Mouse (Mus musculus): Measurements from ENCODE around the gene Mtmr3. TPM values are rescaled to one million over a fixed set of nuclear protein-coding genes. Genes with fewer than 3 reads are reported as not detected.

The Mtmr3 gene
- total and polyA plus RNA-seq, 2 experiments: 12.4 to 19.4 TPM

GRCm38 (mm10) chr11:4522142-4522664, 72.5 kb downstream of the Mtmr3 start:
- DNase-seq (ENCODE audit: extremely low read depth, low read depth, low spot score): no peak
- H3K9ac ChIP-seq (ENCODE audit: low read depth, low read length): no peak overlapping the region
- H3K4me1 ChIP-seq (ENCODE audit: control insufficient read depth, insufficient read depth, low read length): peaks cover 5% of the 10 kb centered on the region; the same call in 1 of the 2 replicates
- H3K27ac ChIP-seq (replicated peaks; ENCODE audit: insufficient read depth, low read depth, low read length): no peak overlapping the region
- 86% methylated on average over 6 of the region's 6 CpGs for WGBS
- TF ChIP-seq CTCF (IDR thresholded peaks at IDR 0.05; ENCODE audit: low read depth, low read length) (no peak), POLR2A (IDR thresholded peaks at IDR 0.05; ENCODE audit: extremely low read depth, insufficient read depth, low read length) (no peak)
- H3K79me2 ChIP-seq (ENCODE audit: control insufficient read depth, insufficient read depth, low read length): peaks cover 2% of the 10 kb centered on the region; the same call in 1 of the 2 replicates
- H3K36me3 ChIP-seq (ENCODE audit: control insufficient read depth, insufficient read depth, low read length): peaks cover 46% of the 10 kb centered on the region
- no peaks in the 10 kb centered on the region for H3K27me3 ChIP-seq (ENCODE audit: control insufficient read depth, insufficient read depth, low read length)
- no peak overlapping the region for H3K4me3 ChIP-seq (ENCODE audit: insufficient read depth, low read depth, low read length)

- H3K36me3 ChIP-seq (ENCODE audit: control insufficient read depth, insufficient read depth, low read length): peaks cover 37% of the 10 kb centered on the region
- no peak overlapping the region for H3K27ac ChIP-seq (replicated peaks; ENCODE audit: insufficient read depth, low read depth, low read length)
- no peaks in the 10 kb centered on the region for H3K27me3 ChIP-seq (ENCODE audit: control insufficient read depth, insufficient read depth, low read length)
- TF ChIP-seq POLR2A (IDR thresholded peaks at IDR 0.05; ENCODE audit: extremely low read depth, insufficient read depth, low read length) (no peak), CTCF (IDR thresholded peaks at IDR 0.05; ENCODE audit: low read depth, low read length) (no peak)
- WGBS: 91% methylated on average over 7 of the region's 7 CpGs
- no peak overlapping the region for H3K4me3 ChIP-seq (ENCODE audit: insufficient read depth, low read depth, low read length)
- DNase-seq (ENCODE audit: extremely low read depth, low read depth, low spot score): no peak
- peaks cover 5% of the 10 kb centered on the region; the same call in 1 of the 2 replicates for H3K4me1 ChIP-seq (ENCODE audit: control insufficient read depth, insufficient read depth, low read length)
- no peak overlapping the region for H3K9ac ChIP-seq (ENCODE audit: low read depth, low read length)
- H3K79me2 ChIP-seq (ENCODE audit: control insufficient read depth, insufficient read depth, low read length): peaks cover 2% of the 10 kb centered on the region; the same call in 1 of the 2 replicates
Observed at GRCm38 (mm10) chr11:4518981-4519380, 75.7 kb downstream of the Mtmr3 start.

GRCm38 (mm10) chr11:4507421-4507820, 87.2 kb downstream of the Mtmr3 start:
- no peak overlapping the region for H3K27ac ChIP-seq (replicated peaks; ENCODE audit: insufficient read depth, low read depth, low read length)
- H3K4me1 ChIP-seq (ENCODE audit: control insufficient read depth, insufficient read depth, low read length): no peaks in the 10 kb centered on the region
- H3K4me3 ChIP-seq (ENCODE audit: insufficient read depth, low read depth, low read length): no peak overlapping the region
- peaks cover 46% of the 10 kb centered on the region for H3K36me3 ChIP-seq (ENCODE audit: control insufficient read depth, insufficient read depth, low read length)
- DNase-seq (ENCODE audit: extremely low read depth, low read depth, low spot score): no peak
- H3K9ac ChIP-seq (ENCODE audit: low read depth, low read length): no peak overlapping the region
- TF ChIP-seq CTCF (IDR thresholded peaks at IDR 0.05; ENCODE audit: low read depth, low read length) (no peak), POLR2A (IDR thresholded peaks at IDR 0.05; ENCODE audit: extremely low read depth, insufficient read depth, low read length) (no peak)
- 84% methylated on average over 2 of the region's 2 CpGs for WGBS
- no peaks in the 10 kb centered on the region; the same call in 1 of the 2 replicates for H3K79me2 ChIP-seq (ENCODE audit: control insufficient read depth, insufficient read depth, low read length)
- H3K27me3 ChIP-seq (ENCODE audit: control insufficient read depth, insufficient read depth, low read length): no peaks in the 10 kb centered on the region

- Histone ChIP-seq H3K4me3 (ENCODE audit: insufficient read depth, low read depth, low read length) (no peak overlapping the region), H3K4me1 (ENCODE audit: control insufficient read depth, insufficient read depth, low read length) (no peaks in the 10 kb centered on the region), H3K9ac (ENCODE audit: low read depth, low read length) (no peak overlapping the region), H3K79me2 (ENCODE audit: control insufficient read depth, insufficient read depth, low read length) (no peaks in the 10 kb centered on the region; the same call in 1 of the 2 replicates), H3K27me3 (ENCODE audit: control insufficient read depth, insufficient read depth, low read length) (no peaks in the 10 kb centered on the region), H3K27ac (replicated peaks; ENCODE audit: insufficient read depth, low read depth, low read length) (no peak overlapping the region), H3K36me3 (ENCODE audit: control insufficient read depth, insufficient read depth, low read length) (peaks cover 54% of the 10 kb centered on the region)
- 93% methylated on average over 2 of the region's 2 CpGs for WGBS
- TF ChIP-seq CTCF (IDR thresholded peaks at IDR 0.05; ENCODE audit: low read depth, low read length) (no peak), POLR2A (IDR thresholded peaks at IDR 0.05; ENCODE audit: extremely low read depth, insufficient read depth, low read length) (no peak)
- DNase-seq (ENCODE audit: extremely low read depth, low read depth, low spot score): no peak
Observed at GRCm38 (mm10) chr11:4506486-4506885, 88.2 kb downstream of the Mtmr3 start.

- no peak for TF ChIP-seq POLR2A (IDR thresholded peaks at IDR 0.05; ENCODE audit: extremely low read depth, insufficient read depth, low read length)
- no peak for TF ChIP-seq CTCF (IDR thresholded peaks at IDR 0.05; ENCODE audit: low read depth, low read length)
- Histone ChIP-seq H3K4me1 (ENCODE audit: control insufficient read depth, insufficient read depth, low read length) (no peaks in the 10 kb centered on the region), H3K27ac (replicated peaks; ENCODE audit: insufficient read depth, low read depth, low read length) (no peak overlapping the region), H3K9ac (ENCODE audit: low read depth, low read length) (no peak overlapping the region), H3K27me3 (ENCODE audit: control insufficient read depth, insufficient read depth, low read length) (no peaks in the 10 kb centered on the region), H3K36me3 (ENCODE audit: control insufficient read depth, insufficient read depth, low read length) (peaks cover 60% of the 10 kb centered on the region), H3K4me3 (ENCODE audit: insufficient read depth, low read depth, low read length) (no peak overlapping the region), H3K79me2 (ENCODE audit: control insufficient read depth, insufficient read depth, low read length) (no peaks in the 10 kb centered on the region)
- no peak for DNase-seq (ENCODE audit: extremely low read depth, low read depth, low spot score)
- WGBS: 86% methylated on average over 2 of the region's 2 CpGs
Observed at GRCm38 (mm10) chr11:4502206-4502605, 92.5 kb downstream of the Mtmr3 start.

GRCm38 (mm10) chr11:4500826-4501225, 93.8 kb downstream of the Mtmr3 start:
- WGBS: 78% methylated on average over 4 of the region's 4 CpGs
- no peak overlapping the region for H3K4me3 ChIP-seq (ENCODE audit: insufficient read depth, low read depth, low read length)
- no peaks in the 10 kb centered on the region for H3K79me2 ChIP-seq (ENCODE audit: control insufficient read depth, insufficient read depth, low read length)
- DNase-seq (ENCODE audit: extremely low read depth, low read depth, low spot score): no peak
- no peaks in the 10 kb centered on the region for H3K27me3 ChIP-seq (ENCODE audit: control insufficient read depth, insufficient read depth, low read length)
- no peak overlapping the region for H3K9ac ChIP-seq (ENCODE audit: low read depth, low read length)
- TF ChIP-seq POLR2A (IDR thresholded peaks at IDR 0.05; ENCODE audit: extremely low read depth, insufficient read depth, low read length): no peak
- no peak; the same call in 1 of the 2 replicates for TF ChIP-seq CTCF (IDR thresholded peaks at IDR 0.05; ENCODE audit: low read depth, low read length)
- H3K27ac ChIP-seq (replicated peaks; ENCODE audit: insufficient read depth, low read depth, low read length): no peak overlapping the region
- no peaks in the 10 kb centered on the region for H3K4me1 ChIP-seq (ENCODE audit: control insufficient read depth, insufficient read depth, low read length)
- peaks cover 59% of the 10 kb centered on the region for H3K36me3 ChIP-seq (ENCODE audit: control insufficient read depth, insufficient read depth, low read length)

Data from liver, adult 2 months (tissue).